Mouse (Mus musculus) lung, embryonic 16.5 days (tissue): Measurements from ENCODE around the gene Kif3a. TPM values are rescaled to one million over a fixed set of nuclear protein-coding genes. Genes with fewer than 3 reads are reported as not detected.

Experiments
- ATAC-seq: fragments of 200-750 bp; cut with Nextera tagmentation; 2 replicates; pipeline ENCODE4 v1.8.0; 2017; ENCODE audit warnings: low read depth, mild to moderate bottlenecking, moderate library complexity
- H3K27ac ChIP-seq: fragments of 300-500 bp; sonication (generic); 2 replicates; pipeline ENCODE4 v1.5.1; 2014; ENCODE audit warnings: mild to moderate bottlenecking, control low read depth, low read length
- H3K27me3 ChIP-seq: fragments of 300-500 bp; sonication (generic); 2 replicates; pipeline ENCODE4 v1.6.1; 2014; ENCODE audit warnings: low read depth, low read length, mixed read lengths; ENCODE audit not compliant: control insufficient read depth, insufficient read depth
- H3K36me3 ChIP-seq: fragments of 300-500 bp; sonication (generic); 2 replicates; pipeline ENCODE4 v1.6.1; 2014; ENCODE audit warnings: low read length; ENCODE audit not compliant: control insufficient read depth, insufficient read depth
- H3K4me1 ChIP-seq: fragments of 300-500 bp; sonication (generic); replicated peaks from 2 replicates; pipeline ENCODE4 v1.6.1; 2014; ENCODE audit warnings: low read length, mixed read lengths; ENCODE audit not compliant: control insufficient read depth, insufficient read depth
- H3K4me2 ChIP-seq: fragments of 300-500 bp; sonication (generic); 2 replicates; pipeline ENCODE4 v1.6.1; 2014; ENCODE audit warnings: low read depth, low read length, control low read depth
- H3K4me3 ChIP-seq: fragments of 300-500 bp; sonication (generic); 2 replicates; pipeline ENCODE4 v1.5.1; 2014; ENCODE audit warnings: mild to moderate bottlenecking, low read length, control low read depth
- H3K9ac ChIP-seq: fragments of 300-500 bp; sonication (generic); 2 replicates; pipeline ENCODE4 v1.6.1; 2014; ENCODE audit warnings: low read length, control low read depth
- H3K9me3 ChIP-seq: fragments of 300-500 bp; sonication (generic); 2 replicates; pipeline ENCODE4 v1.6.1; 2016; ENCODE audit warnings: low read length; ENCODE audit not compliant: control insufficient read depth
- WGBS: fragments of 180-500 bp; shearing (Covaris S2); extraction: QIAGEN DNeasy Blood & Tissue Kit; methylation state at CpG from one replicate; pipeline ENCODE4 v1.1.7; 2014; 5-methylcytosine and 5-hydroxymethylcytosine counted together
- polyA plus RNA-seq: library from polyadenylated mRNA; unstranded; fragments of >200 nt; fragmentation: Nextera tagmentation; extraction: Ambion mirVana; gene quantifications from 2 replicates; pipeline ENCODE4 v1.2.1, GENCODE M21; 2015

Kif3a gene
- 65.9 and 68.8 TPM in 2 replicates for polyA plus RNA-seq

DNA sequence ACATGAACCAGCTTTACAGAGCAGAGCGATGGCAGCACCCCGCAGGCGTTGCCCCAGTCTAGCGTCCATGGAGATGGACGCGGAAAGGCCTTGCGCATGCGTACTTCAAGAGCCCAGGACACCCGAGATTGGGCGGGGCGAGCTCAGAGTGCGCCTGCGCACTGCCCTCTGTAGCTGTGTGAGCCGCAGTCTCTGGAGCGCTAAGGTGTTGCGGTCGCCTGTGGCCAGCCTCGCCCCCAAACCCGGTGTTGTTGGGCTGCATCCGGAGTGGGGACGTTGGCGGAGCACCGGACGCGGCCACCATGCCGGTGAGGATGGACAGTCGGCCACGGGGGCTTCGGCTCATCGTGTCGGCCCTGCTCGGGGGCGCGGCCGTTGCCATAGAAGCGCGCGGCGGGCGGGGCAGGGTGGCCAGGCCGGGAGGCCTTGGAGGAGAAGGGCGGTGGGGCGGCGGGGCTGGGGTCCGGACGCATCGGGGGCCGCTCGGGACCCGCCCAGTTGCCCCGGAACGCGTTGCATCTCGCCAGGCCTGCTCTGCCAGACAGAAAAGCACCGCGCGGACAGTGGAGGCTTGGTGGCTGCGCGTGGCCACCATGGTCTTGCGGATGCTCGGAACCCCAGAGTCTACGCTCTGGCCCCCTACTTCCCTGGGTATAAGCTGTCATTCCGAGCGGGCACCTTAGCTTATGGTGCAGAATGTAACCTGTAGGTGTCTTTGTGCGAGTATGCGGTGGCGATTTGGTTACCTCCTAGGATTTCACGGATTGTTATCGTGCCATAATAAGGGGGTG lies at the start of gene Kif3a:
Gene Kif3a, plus strand, starts transcription at position 156 of the 791 bp plus-strand sequence.
- peak within 1 kb of the TSS; percentile 93 for H3K4me3 ChIP-seq
- ATAC-seq: peak; percentile 99
- peak within 1 kb of the TSS; percentile 89 for H3K9ac ChIP-seq
- peak within 1 kb of the TSS; percentile 89 for H3K4me2 ChIP-seq
- H3K9me3 ChIP-seq: 0 out of 2 replicates have a peak, but pooled peaks cover 3% of the 10 kb centered on the region
- H3K4me1 ChIP-seq: peaks cover 16% of the 10 kb centered on the region
- H3K27ac ChIP-seq: peak within 1 kb of the TSS; percentile 49
- H3K27me3 ChIP-seq: no peaks in the 10 kb centered on the region
- H3K36me3 ChIP-seq: no peaks in the 10 kb centered on the region
- WGBS: 1% methylated on average over 61 of the region's 69 CpGs

DNA sequence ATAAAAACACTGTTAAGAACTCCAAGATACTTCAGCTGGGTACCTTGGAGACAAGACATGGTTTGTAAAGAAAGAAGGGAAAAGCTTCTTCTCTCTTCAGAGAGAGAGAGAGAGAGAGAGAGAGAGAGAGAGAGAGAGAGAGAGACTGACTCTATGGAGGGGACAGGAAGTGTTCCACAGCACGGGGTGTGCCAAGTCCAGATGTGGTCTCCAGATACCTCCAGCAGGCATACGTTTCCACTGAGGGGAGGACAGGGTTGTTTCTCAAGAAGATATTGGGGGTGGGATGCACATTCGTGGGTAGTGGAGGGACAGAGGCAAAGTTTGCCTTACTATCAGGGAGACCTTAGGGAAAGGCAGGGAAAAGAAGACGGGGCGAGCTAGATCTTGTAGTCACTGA lies 48.4 kb upstream of the Kif3a start:
- peaks cover 29% of the 10 kb centered on the region for H3K4me1 ChIP-seq
- no peak overlapping the region for H3K4me3 ChIP-seq
- no peaks in the 10 kb centered on the region for H3K9me3 ChIP-seq
- 34% methylated on average over 5 of the region's 5 CpGs for WGBS
- no peak for ATAC-seq
- H3K27me3 ChIP-seq: no peaks in the 10 kb centered on the region
- H3K36me3 ChIP-seq: no peaks in the 10 kb centered on the region
- H3K9ac ChIP-seq: no peak overlapping the region
- peak overlapping the region; percentile 89; the same call in 1 of the 2 replicates for H3K4me2 ChIP-seq
- H3K27ac ChIP-seq: no peak overlapping the region

DNA sequence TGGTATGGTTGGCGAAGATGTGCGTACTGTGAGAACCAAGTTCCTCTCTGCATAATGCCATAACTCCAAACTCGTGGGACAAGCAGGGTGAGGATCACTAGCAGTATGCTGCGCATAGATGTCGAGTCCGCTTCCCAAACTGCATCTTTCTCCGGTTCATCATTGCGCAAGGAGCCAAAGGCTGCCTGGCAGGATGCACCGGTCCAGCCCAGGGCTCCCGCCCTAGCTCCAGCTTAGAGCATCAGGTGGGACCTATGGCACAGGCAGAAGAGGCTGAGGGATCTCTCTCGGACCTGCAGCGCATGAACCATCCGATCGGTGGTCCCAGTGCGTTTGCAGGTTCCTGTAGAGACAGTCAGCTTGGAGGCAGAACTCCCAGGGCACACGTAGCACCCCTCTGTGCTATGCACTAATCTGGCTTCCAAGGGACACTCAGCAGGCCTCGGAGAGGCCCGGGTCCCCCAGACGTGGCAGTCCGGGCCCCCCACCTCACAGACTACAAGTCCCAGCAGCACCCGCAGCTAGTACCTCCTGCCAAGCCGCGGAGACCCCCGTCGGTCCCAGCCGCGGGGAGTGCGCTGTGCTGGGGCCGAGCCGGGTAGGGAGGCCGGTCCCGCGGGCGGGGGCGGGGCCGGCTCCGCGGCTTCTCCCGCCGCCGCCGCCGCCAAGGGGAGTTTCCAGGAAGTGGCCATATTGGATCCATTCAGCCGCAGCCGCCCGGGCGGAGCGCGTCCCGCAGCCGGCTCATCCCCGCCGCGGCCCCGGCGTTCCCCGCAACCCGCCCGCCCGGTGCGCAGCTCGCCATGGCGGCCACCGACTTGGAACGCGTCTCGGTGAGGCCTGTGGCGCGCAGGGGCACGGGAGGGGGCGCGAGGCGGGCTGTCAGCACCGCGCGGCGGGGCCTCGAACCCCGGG lies 47.7 kb upstream of the Kif3a start, which contains the start of gene Sept8:
Gene Sept8, plus strand, starts transcription at position 51 of the 915 bp plus-strand sequence.
- WGBS: 4% methylated on average over 70 of the region's 79 CpGs
- peaks cover 29% of the 10 kb centered on the region for H3K4me1 ChIP-seq

DNA sequence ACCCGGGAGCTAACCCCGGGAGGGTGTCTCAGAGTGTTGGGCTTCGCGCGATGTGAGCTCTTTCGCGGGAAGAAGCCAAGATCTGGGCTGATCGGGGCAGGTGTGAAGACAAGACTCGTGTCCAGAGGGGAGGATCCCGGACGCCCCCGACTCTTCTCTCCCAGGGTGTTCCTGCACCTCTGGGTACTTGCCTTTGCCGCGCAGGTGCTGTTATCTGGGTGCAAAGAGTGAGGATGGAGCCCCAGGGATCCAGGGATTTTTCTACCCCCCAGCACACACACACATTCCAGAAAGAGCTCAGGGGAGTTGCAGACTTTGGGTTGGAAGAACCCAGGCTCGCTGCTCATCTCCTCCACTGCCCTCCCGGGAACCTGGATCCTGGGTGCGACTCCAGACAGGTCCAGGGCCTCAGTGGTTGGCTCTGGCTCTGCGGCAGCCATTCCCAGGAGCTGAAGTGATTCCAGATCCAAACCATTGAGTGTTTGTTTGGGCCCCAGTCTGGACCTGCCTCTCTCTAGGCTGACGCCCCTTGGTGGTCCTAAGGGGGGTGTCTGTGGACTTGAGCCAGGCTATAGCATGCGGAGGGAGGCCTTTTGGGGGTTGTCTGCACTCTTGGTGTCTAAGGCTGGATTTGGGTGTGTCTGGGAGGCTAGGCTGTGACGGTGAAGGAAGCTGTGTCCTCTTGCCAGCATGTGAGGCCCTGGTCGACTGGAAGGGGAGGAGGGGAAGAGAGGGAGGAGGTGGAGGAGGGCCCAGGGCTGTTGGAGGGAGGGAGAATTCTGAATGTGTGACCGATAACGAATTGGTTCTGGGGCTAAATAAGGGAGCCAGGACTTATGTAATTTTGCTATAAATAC lies 46.8 kb upstream of the Kif3a start:
- H3K9me3 ChIP-seq: no peaks in the 10 kb centered on the region
- peak overlapping the region; percentile 81 for H3K4me3 ChIP-seq
- peak overlapping the region; percentile 87 for H3K9ac ChIP-seq
- peak overlapping the region; percentile 85 for H3K27ac ChIP-seq
- no peaks in the 10 kb centered on the region for H3K27me3 ChIP-seq
- WGBS: 2% methylated on average over 24 of the region's 24 CpGs
- peak overlapping the region; percentile 89 for H3K4me2 ChIP-seq
- peaks cover 29% of the 10 kb centered on the region for H3K4me1 ChIP-seq
- no peaks in the 10 kb centered on the region for H3K36me3 ChIP-seq
- peak; percentile 66 for ATAC-seq

More for the DNA sequence above, 47.7 kb upstream of the Kif3a start, which contains the start of gene Sept8:
- Histone ChIP-seq H3K4me2 (peak within 1 kb of the TSS; percentile 89), H3K9ac (peak within 1 kb of the TSS; percentile 87), H3K36me3 (no peaks in the 10 kb centered on the region), H3K9me3 (no peaks in the 10 kb centered on the region), H3K27me3 (no peaks in the 10 kb centered on the region), H3K4me3 (peak within 1 kb of the TSS; percentile 81), H3K27ac (peak within 1 kb of the TSS; percentile 85)
- ATAC-seq: peak; percentile 76

DNA sequence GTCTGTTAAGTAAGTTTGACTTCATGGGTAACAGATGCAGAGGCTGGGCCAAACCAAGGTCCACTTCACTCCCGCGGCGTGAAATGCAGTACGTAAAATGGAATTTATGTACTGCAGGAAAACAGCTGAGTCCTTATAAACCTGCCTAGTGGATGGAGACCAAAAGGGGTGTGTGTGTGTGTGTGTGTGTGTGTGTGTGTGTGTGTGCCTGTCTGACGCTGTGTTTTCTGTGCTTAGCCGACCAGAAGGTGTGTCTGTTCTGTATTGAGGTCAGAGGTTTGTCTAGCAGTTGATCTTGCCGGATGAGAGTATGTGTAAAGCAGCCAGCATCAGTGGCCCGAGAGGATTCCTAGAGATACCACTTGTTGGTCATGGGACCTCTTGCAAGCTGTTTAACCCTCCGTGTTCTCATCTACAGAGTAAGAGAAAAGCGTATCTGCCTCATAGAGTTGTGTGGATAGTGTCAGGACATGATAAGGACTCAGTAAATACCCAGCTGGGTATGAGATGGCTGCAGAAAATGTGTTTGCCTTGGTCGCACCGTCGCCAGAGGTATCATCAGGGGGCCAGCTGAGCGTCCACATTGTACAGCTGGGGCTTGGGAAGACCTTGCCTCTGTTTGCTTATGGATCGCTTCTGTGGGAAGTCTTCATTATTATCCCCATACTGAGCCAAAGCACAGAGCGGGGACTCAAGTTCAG lies 45.9 kb upstream of the Kif3a start:
- H3K9ac ChIP-seq: peak overlapping the region; percentile 87; the same call in 1 of the 2 replicates
- no peaks in the 10 kb centered on the region for H3K27me3 ChIP-seq
- H3K4me1 ChIP-seq: peaks cover 33% of the 10 kb centered on the region
- H3K4me3 ChIP-seq: peak overlapping the region; percentile 81
- H3K36me3 ChIP-seq: no peaks in the 10 kb centered on the region
- peak overlapping the region; percentile 21; the same call in 1 of the 2 replicates for H3K27ac ChIP-seq
- no peak for ATAC-seq
- 33% methylated on average over 16 of the region's 16 CpGs for WGBS
- H3K9me3 ChIP-seq: no peaks in the 10 kb centered on the region
- peak overlapping the region; percentile 89 for H3K4me2 ChIP-seq

DNA sequence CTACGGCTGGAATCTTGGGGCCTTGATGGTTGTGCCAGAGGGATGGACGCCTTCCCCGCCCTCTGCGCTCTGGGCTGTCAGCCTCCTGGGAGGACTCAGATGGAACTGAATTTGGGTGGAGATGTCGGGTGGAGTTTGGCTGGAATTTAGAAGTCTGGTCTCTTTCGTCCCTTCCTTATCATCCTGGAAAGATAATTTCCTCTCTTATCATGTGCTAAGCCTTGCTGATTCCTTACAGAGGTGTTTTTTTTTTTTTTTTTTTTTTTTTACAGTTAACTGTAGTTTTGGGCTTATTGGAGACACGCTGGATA lies 45.4 kb upstream of the Kif3a start:
- H3K9me3 ChIP-seq: no peaks in the 10 kb centered on the region
- peaks cover 33% of the 10 kb centered on the region for H3K4me1 ChIP-seq
- ATAC-seq: no peak
- H3K4me3 ChIP-seq: no peak overlapping the region
- no peak overlapping the region for H3K9ac ChIP-seq
- H3K27me3 ChIP-seq: no peaks in the 10 kb centered on the region
- peak overlapping the region; percentile 89 for H3K4me2 ChIP-seq
- H3K27ac ChIP-seq: no peak overlapping the region; the same call in 1 of the 2 replicates
- 73% methylated on average over 7 of the region's 7 CpGs for WGBS
- H3K36me3 ChIP-seq: no peaks in the 10 kb centered on the region

DNA sequence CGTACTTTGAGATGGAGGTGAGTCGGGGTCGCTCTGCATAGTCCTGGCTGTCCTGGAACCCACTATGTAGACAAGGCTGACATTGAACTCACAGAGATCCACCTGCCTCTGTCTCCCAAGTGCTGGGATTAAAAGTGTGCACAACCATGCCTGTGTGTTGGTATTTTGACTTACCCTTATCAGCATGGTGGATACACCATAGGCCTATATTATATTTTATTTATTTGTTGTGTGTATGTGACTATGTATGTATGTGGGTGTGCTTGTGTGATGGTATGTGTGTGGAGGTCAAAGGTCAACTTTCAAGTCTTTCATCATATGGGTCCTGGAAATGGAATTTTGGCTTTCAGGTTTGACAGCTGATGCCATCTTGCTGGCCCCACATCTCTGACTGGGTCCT lies 44.8 kb upstream of the Kif3a start:
- 89% methylated on average over 3 of the region's 3 CpGs for WGBS
- H3K4me2 ChIP-seq: no peak overlapping the region
- H3K9ac ChIP-seq: no peak overlapping the region
- H3K4me3 ChIP-seq: no peak overlapping the region
- H3K27me3 ChIP-seq: no peaks in the 10 kb centered on the region
- H3K27ac ChIP-seq: no peak overlapping the region
- no peak for ATAC-seq
- peaks cover 33% of the 10 kb centered on the region for H3K4me1 ChIP-seq
- H3K36me3 ChIP-seq: no peaks in the 10 kb centered on the region
- H3K9me3 ChIP-seq: no peaks in the 10 kb centered on the region

DNA sequence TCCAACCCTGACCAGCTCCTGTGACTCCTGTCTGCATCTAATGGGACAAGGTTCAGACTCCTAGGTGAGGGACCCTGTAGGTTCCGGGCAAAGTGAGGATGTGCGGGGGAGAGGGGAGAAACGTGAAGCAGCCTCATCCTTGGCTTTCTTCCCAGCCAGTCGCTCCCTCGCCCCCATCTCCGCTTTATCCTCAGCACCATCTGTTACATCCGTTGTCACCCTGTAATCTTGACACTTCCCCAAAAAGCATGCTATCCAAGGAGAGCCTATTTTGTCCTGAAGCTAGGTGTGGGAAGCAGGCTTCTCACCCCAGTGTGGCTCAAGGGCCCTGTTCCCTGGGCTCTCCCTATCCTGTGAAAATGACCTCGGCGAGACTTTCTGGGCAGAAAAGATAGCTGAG lies 44.2 kb upstream of the Kif3a start:
- Histone ChIP-seq H3K4me2 (no peak overlapping the region), H3K4me3 (no peak overlapping the region), H3K36me3 (no peaks in the 10 kb centered on the region), H3K9me3 (no peaks in the 10 kb centered on the region), H3K4me1 (peaks cover 33% of the 10 kb centered on the region), H3K27me3 (no peaks in the 10 kb centered on the region), H3K9ac (no peak overlapping the region), H3K27ac (no peak overlapping the region)
- ATAC-seq: no peak
- WGBS: 46% methylated on average over 8 of the region's 9 CpGs
